Mouse (Mus musculus): ENCODE measurements around the gene Fsip1.

Gene Fsip1

GRCm38 (mm10) chr2:118111488-118112131 is 145.2 kb downstream of the Fsip1 start, which contains the start of gene Thbs1:
Thbs1 (plus strand) TSS chr2:118111876.
- 0 out of 2 replicates have a peak, but pooled peaks have one; percentile 36 for ATAC-seq (ENCODE audit: insufficient number of reproducible peaks, low FRiP score, low TSS enrichment)

- peak; percentile 57; the same call in 1 of the 2 replicates for ATAC-seq (ENCODE audit: insufficient number of reproducible peaks, low FRiP score, low TSS enrichment)
Observed at GRCm38 (mm10) chr2:118111116-118111487, 145.7 kb downstream of the Fsip1 start.

- no peak for ATAC-seq (ENCODE audit: insufficient number of reproducible peaks, low FRiP score, low TSS enrichment)
Observed at GRCm38 (mm10) chr2:118110225-118110915, 146.4 kb downstream of the Fsip1 start.

DNA sequence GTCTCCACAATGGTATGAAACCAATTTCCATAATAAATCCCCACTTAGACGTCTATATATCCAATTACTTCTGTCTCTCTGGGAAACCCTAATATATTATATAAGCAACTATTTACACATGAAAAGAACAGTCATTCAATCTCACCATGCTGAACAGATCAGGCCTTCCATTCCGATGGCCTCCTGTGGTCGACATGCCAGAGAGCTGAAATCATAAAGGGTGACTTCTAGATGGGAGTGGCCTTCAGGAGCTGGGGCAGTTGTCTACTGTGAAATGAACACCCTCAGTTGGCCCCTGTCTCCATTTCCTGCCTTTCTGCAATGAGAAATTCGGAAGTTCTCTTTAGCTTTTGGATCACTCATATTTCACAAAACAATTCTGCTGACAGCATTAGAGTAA is 154.6 kb downstream of the Fsip1 start:
- no peak for ATAC-seq (ENCODE audit: insufficient number of reproducible peaks, low FRiP score, low TSS enrichment)

GRCm38 (mm10) chr2:118099104-118099503 is 157.7 kb downstream of the Fsip1 start:
- ATAC-seq (ENCODE audit: insufficient number of reproducible peaks, low FRiP score, low TSS enrichment), result no peak

GRCm38 (mm10) chr2:118091226-118091625 is 165.5 kb downstream of the Fsip1 start:
- ATAC-seq (ENCODE audit: insufficient number of reproducible peaks, low FRiP score, low TSS enrichment), result no peak

DNA sequence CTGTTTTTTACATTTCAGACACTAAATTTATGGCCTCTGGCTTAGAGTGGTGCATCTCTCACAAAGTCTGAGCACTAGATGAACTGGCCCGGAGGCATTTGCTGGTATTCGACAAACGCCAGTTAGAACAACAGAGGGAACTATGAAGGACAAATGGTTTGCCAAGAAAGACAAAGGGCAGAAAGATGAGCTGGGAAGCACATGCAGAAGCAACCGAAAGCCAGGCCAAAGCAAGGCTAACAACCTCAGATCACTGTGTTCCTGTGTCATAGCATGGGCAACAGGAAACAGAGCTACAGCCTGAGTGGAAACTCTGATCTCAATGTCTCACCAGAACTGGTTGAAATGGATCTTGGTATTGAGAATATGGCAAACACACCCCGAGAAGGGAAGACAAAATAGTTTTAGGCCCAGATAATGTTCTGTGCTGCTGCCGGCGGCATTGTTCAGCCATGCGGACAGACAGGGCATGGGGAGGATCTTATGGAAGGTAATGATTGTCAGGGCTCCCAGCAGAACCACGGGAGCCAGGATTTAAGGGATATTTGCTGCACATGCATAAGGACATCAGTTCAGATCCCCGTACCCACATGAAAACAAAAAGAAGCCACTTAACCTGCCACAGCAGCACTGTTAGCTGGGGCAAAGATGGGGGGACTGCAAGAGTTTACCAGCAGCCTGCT is 169.6 kb downstream of the Fsip1 start:
- no peak for ATAC-seq (ENCODE audit: insufficient number of reproducible peaks, low FRiP score, low TSS enrichment)

DNA sequence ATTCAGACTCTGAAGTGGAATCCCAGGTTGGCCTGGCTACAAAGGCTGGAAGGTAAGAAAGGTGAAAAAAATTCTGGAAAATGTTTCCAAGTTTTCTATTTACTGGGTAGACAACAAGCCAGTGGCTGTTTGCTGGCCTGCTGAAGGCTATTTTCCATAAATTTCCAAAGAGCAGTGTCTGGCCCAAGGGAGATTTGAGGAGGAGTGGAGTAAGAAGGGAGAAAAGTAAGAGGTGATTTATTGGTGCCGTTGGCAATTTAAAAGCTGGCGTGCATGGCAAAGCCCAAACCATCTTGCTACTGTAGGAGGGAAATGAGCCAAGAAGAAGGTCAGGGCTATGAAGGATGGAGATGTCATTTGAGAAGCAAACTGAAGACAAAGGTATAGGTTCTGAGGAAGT is 171.1 kb downstream of the Fsip1 start:
- no peak for ATAC-seq (ENCODE audit: insufficient number of reproducible peaks, low FRiP score, low TSS enrichment)

GRCm38 (mm10) chr2:118084693-118085092 is 172.1 kb downstream of the Fsip1 start:
- no peak for ATAC-seq (ENCODE audit: insufficient number of reproducible peaks, low FRiP score, low TSS enrichment)

GRCm38 (mm10) chr2:118083652-118084051 is 173.1 kb downstream of the Fsip1 start:
- no peak for ATAC-seq (ENCODE audit: insufficient number of reproducible peaks, low FRiP score, low TSS enrichment)

DNA sequence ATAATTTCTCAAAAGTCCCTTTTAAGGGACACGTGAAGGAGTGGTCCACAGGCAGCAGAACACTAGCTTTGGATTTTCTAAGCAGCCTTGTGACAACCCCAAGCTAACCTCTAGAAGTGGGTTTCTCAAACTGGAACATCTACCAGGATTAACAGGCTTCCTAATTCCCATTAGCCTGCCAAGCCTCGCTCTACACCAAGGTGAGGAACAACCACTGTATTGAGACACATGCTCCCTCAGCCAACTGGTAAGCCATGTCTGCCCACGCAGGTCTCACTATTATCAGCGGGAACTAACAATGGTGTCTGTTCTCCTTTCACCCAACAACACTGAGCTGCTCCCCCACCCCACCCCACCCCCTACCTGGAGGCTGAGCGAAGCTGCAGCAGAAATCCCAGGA is 175.2 kb downstream of the Fsip1 start:
- no peak for ATAC-seq (ENCODE audit: insufficient number of reproducible peaks, low FRiP score, low TSS enrichment)
